Mouse (Mus musculus): ENCODE data around the gene Ifnab.

- TF ChIP-seq POLR2A (IDR thresholded peaks at IDR 0.05; ENCODE audit: borderline replicate concordance, extremely low read depth, insufficient read depth, insufficient read length, poor library complexity, severe bottlenecking) (no peak), CTCF (IDR thresholded peaks at IDR 0.05; ENCODE audit: borderline replicate concordance, extremely low read depth, insufficient read depth, insufficient read length) (no peak)
These were observed 9.8 kb downstream of the Ifnab start for GRCm38 (mm10) chr4:88681353-88681752.
